Mouse (Mus musculus) midbrain, embryonic 11.5 days (tissue): ENCODE data around the gene Wwox. TPM values are rescaled to one million over a fixed set of nuclear protein-coding genes. Genes with fewer than 3 reads are reported as not detected.
"Not testable (repeated sequence)": the region's sequence is repeated elsewhere in the genome, so short reads cannot be mapped to it uniquely, and the experiment has no call there.

Source experiments
- ATAC-seq: fragments of 200-750 bp; cut with Nextera tagmentation; 2 replicates; pipeline ENCODE4 v1.8.0; 2017; ENCODE audit warnings: moderate TSS enrichment, moderate library complexity; ENCODE audit not compliant: low FRiP score
- DNase-seq: peaks from one replicate; pipeline ENCODE4 v3.0.0; 2015; ENCODE audit warnings: low spot score; ENCODE audit errors: missing footprints
- H3K27ac ChIP-seq: fragments of 300-500 bp; sonication (generic); 2 replicates; pipeline ENCODE4 v1.5.1; 2014; ENCODE audit warnings: low read depth, low read length
- H3K27me3 ChIP-seq: fragments of 300-500 bp; sonication (generic); 2 replicates; pipeline ENCODE4 v1.6.1; 2014; ENCODE audit warnings: mild to moderate bottlenecking, low read length, moderate library complexity, mixed read lengths; ENCODE audit not compliant: control insufficient read depth, insufficient read depth
- H3K36me3 ChIP-seq: fragments of 300-500 bp; sonication (generic); 2 replicates; pipeline ENCODE4 v1.6.1; 2014; ENCODE audit warnings: mild to moderate bottlenecking, low read length, moderate library complexity, mixed read lengths; ENCODE audit not compliant: control insufficient read depth, insufficient read depth
- H3K4me1 ChIP-seq: fragments of 300-500 bp; sonication (generic); 2 replicates; pipeline ENCODE4 v1.6.1; 2014; ENCODE audit warnings: low read length; ENCODE audit not compliant: control insufficient read depth, insufficient read depth
- H3K4me2 ChIP-seq: fragments of 300-500 bp; sonication (generic); 2 replicates; pipeline ENCODE4 v1.6.1; 2014; ENCODE audit warnings: mild to moderate bottlenecking, moderate library complexity
- H3K4me3 ChIP-seq: fragments of 300-500 bp; sonication (generic); 2 replicates; pipeline ENCODE4 v1.5.1; 2014; ENCODE audit warnings: low read depth, low read length
- H3K9ac ChIP-seq: fragments of 300-500 bp; sonication (generic); 2 replicates; pipeline ENCODE4 v1.6.1; 2014; ENCODE audit warnings: low read length
- H3K9me3 ChIP-seq: fragments of 300-500 bp; sonication (generic); 2 replicates; pipeline ENCODE4 v1.6.1; 2016; ENCODE audit warnings: low read length; ENCODE audit not compliant: control insufficient read depth
- WGBS: fragments of 180-500 bp; shearing (Covaris S2); extraction: QIAGEN DNeasy Blood & Tissue Kit; methylation state at CpG from one replicate; pipeline ENCODE4 v1.1.7; 2014; 5-methylcytosine and 5-hydroxymethylcytosine counted together
- polyA plus RNA-seq: library from polyadenylated mRNA; unstranded; fragments of >200 nt; fragmentation: Nextera tagmentation; extraction: Ambion mirVana; gene quantifications from 2 replicates; pipeline ENCODE4 v1.2.1, GENCODE M21; 2014

Wwox gene
- polyA plus RNA-seq, 1 experiment from 2014 or later, result 12.1 TPM

GRCm38 (mm10) chr8:114814769-114815736, 375.6 kb downstream of the Wwox start:
- Histone ChIP-seq H3K27ac (no peak overlapping the region), H3K4me1 (peaks cover 3% of the 10 kb centered on the region), H3K4me3 (no peak overlapping the region), H3K9me3 (0 out of 2 replicates have a peak, but pooled peaks cover 2% of the 10 kb centered on the region), H3K9ac (no peak overlapping the region), H3K36me3 (no peaks in the 10 kb centered on the region), H3K27me3 (no peaks in the 10 kb centered on the region), H3K4me2 (no peak overlapping the region)
- WGBS, result 85% methylated on average over 10 of the region's 10 CpGs
- DNase-seq (no peak), ATAC-seq (no peak)

GRCm38 (mm10) chr8:114816343-114816742, 376.9 kb downstream of the Wwox start:
- WGBS, result 77% methylated on average over 12 of the region's 12 CpGs
- Histone ChIP-seq H3K36me3 (no peaks in the 10 kb centered on the region), H3K9ac (no peak overlapping the region), H3K4me1 (peaks cover 3% of the 10 kb centered on the region), H3K4me2 (no peak overlapping the region), H3K27ac (no peak overlapping the region), H3K27me3 (no peaks in the 10 kb centered on the region), H3K4me3 (no peak overlapping the region), H3K9me3 (0 out of 2 replicates have a peak, but pooled peaks cover 1% of the 10 kb centered on the region)
- ATAC-seq (no peak), DNase-seq (no peak)

GRCm38 (mm10) chr8:114816949-114817348, 377.5 kb downstream of the Wwox start:
- H3K9ac ChIP-seq, result no peak overlapping the region
- H3K4me3 ChIP-seq, result no peak overlapping the region
- H3K36me3 ChIP-seq, result no peaks in the 10 kb centered on the region
- no peaks in the 10 kb centered on the region for H3K9me3 ChIP-seq
- peaks cover 3% of the 10 kb centered on the region for H3K4me1 ChIP-seq
- WGBS, result 25% methylated on average over 4 of the region's 4 CpGs
- H3K27me3 ChIP-seq, result no peaks in the 10 kb centered on the region
- H3K4me2 ChIP-seq, result no peak overlapping the region
- DNase-seq (peak; percentile 89), ATAC-seq (0 out of 2 replicates have a peak, but pooled peaks have one; percentile 27)
- no peak overlapping the region for H3K27ac ChIP-seq

GRCm38 (mm10) chr8:114821543-114821942, 382.1 kb downstream of the Wwox start:
- no peak for DNase-seq
- Histone ChIP-seq H3K27me3 (no peaks in the 10 kb centered on the region), H3K4me2 (no peak overlapping the region), H3K4me1 (peaks cover 3% of the 10 kb centered on the region), H3K4me3 (no peak overlapping the region), H3K9me3 (no peaks in the 10 kb centered on the region), H3K36me3 (no peaks in the 10 kb centered on the region), H3K9ac (no peak overlapping the region), H3K27ac (no peak overlapping the region)
- no peak for ATAC-seq
- WGBS, result 84% methylated on average over 8 of the region's 8 CpGs

- Histone ChIP-seq H3K36me3 (no peaks in the 10 kb centered on the region), H3K4me3 (no peak overlapping the region), H3K4me2 (no peak overlapping the region), H3K27ac (no peak overlapping the region), H3K9me3 (no peaks in the 10 kb centered on the region), H3K4me1 (no peaks in the 10 kb centered on the region), H3K27me3 (no peaks in the 10 kb centered on the region), H3K9ac (no peak overlapping the region)
- ATAC-seq, result no peak
- 95% methylated on average over 8 of the region's 8 CpGs for WGBS
- DNase-seq, result no peak
Observed at GRCm38 (mm10) chr8:114825460-114825859, 386.0 kb downstream of the Wwox start.

GRCm38 (mm10) chr8:114826991-114827390, 387.5 kb downstream of the Wwox start:
- no peak for DNase-seq
- no peaks in the 10 kb centered on the region for H3K36me3 ChIP-seq
- no peak for ATAC-seq
- no peaks in the 10 kb centered on the region for H3K4me1 ChIP-seq
- H3K9ac ChIP-seq, result no peak overlapping the region
- 91% methylated on average over 5 of the region's 5 CpGs for WGBS
- H3K9me3 ChIP-seq, result no peaks in the 10 kb centered on the region
- no peak overlapping the region for H3K4me3 ChIP-seq
- no peaks in the 10 kb centered on the region for H3K27me3 ChIP-seq
- H3K4me2 ChIP-seq, result no peak overlapping the region
- H3K27ac ChIP-seq, result no peak overlapping the region

GRCm38 (mm10) chr8:114827810-114828209, 388.4 kb downstream of the Wwox start:
- H3K27me3 ChIP-seq, H3K27ac ChIP-seq, H3K4me2 ChIP-seq, H3K36me3 ChIP-seq, H3K9ac ChIP-seq, H3K9me3 ChIP-seq, ATAC-seq, H3K4me1 ChIP-seq, DNase-seq, H3K4me3 ChIP-seq: not testable (repeated sequence)
- whole genome bisulfite sequencing, result 75% methylated on average over 1 of the region's 1 CpGs

GRCm38 (mm10) chr8:114831595-114831994, 392.1 kb downstream of the Wwox start:
- ATAC-seq (no peak), DNase-seq (no peak)
- no peaks in the 10 kb centered on the region for H3K36me3 ChIP-seq
- no peak overlapping the region for H3K27ac ChIP-seq
- no peak overlapping the region for H3K4me2 ChIP-seq
- H3K4me1 ChIP-seq, result no peaks in the 10 kb centered on the region
- H3K27me3 ChIP-seq, result no peaks in the 10 kb centered on the region
- no peak overlapping the region for H3K9ac ChIP-seq
- WGBS, result 84% methylated on average over 9 of the region's 9 CpGs
- H3K9me3 ChIP-seq, result no peaks in the 10 kb centered on the region
- no peak overlapping the region for H3K4me3 ChIP-seq

- H3K9ac ChIP-seq, result no peak overlapping the region
- WGBS, result 88% methylated on average over 8 of the region's 8 CpGs
- DNase-seq, result no peak
- H3K4me2 ChIP-seq, result no peak overlapping the region
- no peak for ATAC-seq
- no peak overlapping the region for H3K27ac ChIP-seq
- H3K9me3 ChIP-seq, result no peaks in the 10 kb centered on the region
- H3K36me3 ChIP-seq, result no peaks in the 10 kb centered on the region
- no peaks in the 10 kb centered on the region for H3K27me3 ChIP-seq
- no peaks in the 10 kb centered on the region for H3K4me1 ChIP-seq
- H3K4me3 ChIP-seq, result no peak overlapping the region
Observed at GRCm38 (mm10) chr8:114832251-114832774, 392.9 kb downstream of the Wwox start.
